Mouse (Mus musculus): Measurements from ENCODE around the gene Psg26. TPM values are rescaled to one million over a fixed set of nuclear protein-coding genes. Genes with fewer than 3 reads are reported as not detected.
"Not testable (repeated sequence)": the region's sequence is repeated elsewhere in the genome, so short reads cannot be mapped to it uniquely, and the experiment has no call there.

The Psg26 gene
- not detected in 2 replicates for polyA plus RNA-seq (2016; fragmentation: Nextera tagmentation; extraction: Ambion mirVana)

GRCm38 (mm10) chr7:18484077-18484476 is at the start of gene Psg26:
Gene Psg26 (minus strand): TSS chr7:18484177.
- no peak for DNase-seq (ENCODE audit: low spot score)
- 78% methylated on average over 1 of the region's 1 CpGs for WGBS
- peaks cover 40% of the 10 kb centered on the region for H3K9me3 ChIP-seq
- no peaks in the 10 kb centered on the region for H3K4me1 ChIP-seq
- H3K27me3 ChIP-seq (replicated peaks; ENCODE audit: low read depth, poor library complexity, severe bottlenecking), result no peaks in the 10 kb centered on the region
- no peak within 1 kb of the TSS for H3K27ac ChIP-seq (replicated peaks)
- H3K4me3 ChIP-seq, result no peak within 1 kb of the TSS
- no peaks in the 10 kb centered on the region for H3K36me3 ChIP-seq (replicated peaks)

DNA sequence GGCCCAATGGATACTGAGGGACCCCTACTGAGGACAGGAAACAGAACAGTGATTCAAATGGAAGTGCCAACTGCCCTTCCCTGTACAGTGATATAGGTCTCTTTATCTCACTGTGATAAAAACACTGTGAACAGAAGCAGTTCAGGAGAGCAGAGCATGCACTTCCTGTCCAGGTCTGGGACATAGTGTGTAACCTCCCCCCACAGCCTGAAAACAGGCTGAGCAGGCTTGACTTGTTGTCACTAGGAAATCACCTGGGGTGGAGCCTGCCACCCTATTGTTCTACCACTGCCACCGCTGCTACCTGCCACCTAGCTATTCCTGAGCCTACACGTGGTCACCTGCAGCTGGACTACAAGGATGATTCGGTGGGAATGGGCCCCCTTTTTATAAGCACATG is 49.4 kb upstream of the Psg26 start:
- no peak overlapping the region for H3K27ac ChIP-seq (replicated peaks)
- no peak for DNase-seq (ENCODE audit: low spot score)
- peaks cover 11% of the 10 kb centered on the region for H3K9me3 ChIP-seq
- H3K4me1 ChIP-seq, result no peaks in the 10 kb centered on the region
- H3K27me3 ChIP-seq (replicated peaks; ENCODE audit: low read depth, poor library complexity, severe bottlenecking), result no peaks in the 10 kb centered on the region
- H3K36me3 ChIP-seq (replicated peaks), result no peaks in the 10 kb centered on the region
- WGBS, result 51% methylated on average over 3 of the region's 3 CpGs
- no peak overlapping the region for H3K4me3 ChIP-seq

GRCm38 (mm10) chr7:18532169-18532568 is 48.2 kb upstream of the Psg26 start, which contains the start of gene Psg25:
Gene Psg25 (minus strand): TSS chr7:18532269.
- no peak within 1 kb of the TSS for H3K4me3 ChIP-seq
- H3K9me3 ChIP-seq, result peaks cover 11% of the 10 kb centered on the region
- 88% methylated on average over 1 of the region's 1 CpGs for WGBS
- H3K4me1 ChIP-seq, result no peaks in the 10 kb centered on the region
- no peaks in the 10 kb centered on the region for H3K27me3 ChIP-seq (replicated peaks; ENCODE audit: low read depth, poor library complexity, severe bottlenecking)
- no peak within 1 kb of the TSS for H3K27ac ChIP-seq (replicated peaks)
- DNase-seq (ENCODE audit: low spot score), result no peak
- no peaks in the 10 kb centered on the region for H3K36me3 ChIP-seq (replicated peaks)

DNA sequence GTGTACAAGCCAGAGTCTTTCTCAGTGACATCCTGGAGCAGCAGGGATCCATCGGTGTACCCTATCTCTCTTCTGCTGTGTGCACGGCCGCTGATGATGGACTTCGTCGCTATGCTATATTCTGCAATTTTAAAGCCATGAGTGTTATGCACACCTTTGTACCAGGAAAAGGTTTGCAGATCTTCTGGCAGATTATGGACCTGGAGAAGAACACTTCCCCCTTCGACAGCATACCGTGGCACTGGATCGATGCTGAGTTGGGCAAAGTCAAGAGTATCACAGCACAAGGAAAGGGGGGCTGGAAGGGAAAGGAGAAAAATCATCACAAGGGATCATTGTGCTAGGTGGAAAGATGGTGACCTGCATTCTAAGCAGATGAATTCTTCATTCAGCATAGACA is 40.7 kb upstream of the Psg26 start:
- H3K9me3 ChIP-seq, result peaks cover 4% of the 10 kb centered on the region; the same call in 1 of the 2 replicates
- no peaks in the 10 kb centered on the region for H3K4me1 ChIP-seq
- H3K36me3 ChIP-seq (replicated peaks), result no peaks in the 10 kb centered on the region
- WGBS, result 96% methylated on average over 8 of the region's 8 CpGs
- no peaks in the 10 kb centered on the region for H3K27me3 ChIP-seq (replicated peaks; ENCODE audit: low read depth, poor library complexity, severe bottlenecking)
- H3K4me3 ChIP-seq, result no peak overlapping the region
- no peak overlapping the region for H3K27ac ChIP-seq (replicated peaks)
- DNase-seq (ENCODE audit: low spot score), result no peak

GRCm38 (mm10) chr7:18512848-18513247 is 28.9 kb upstream of the Psg26 start:
- DNase-seq (ENCODE audit: low spot score); H3K9me3 ChIP-seq; H3K36me3 ChIP-seq (replicated peaks); H3K27me3 ChIP-seq (replicated peaks; ENCODE audit: low read depth, poor library complexity, severe bottlenecking); H3K4me1 ChIP-seq; H3K4me3 ChIP-seq; H3K27ac ChIP-seq (replicated peaks): not testable (repeated sequence)

DNA sequence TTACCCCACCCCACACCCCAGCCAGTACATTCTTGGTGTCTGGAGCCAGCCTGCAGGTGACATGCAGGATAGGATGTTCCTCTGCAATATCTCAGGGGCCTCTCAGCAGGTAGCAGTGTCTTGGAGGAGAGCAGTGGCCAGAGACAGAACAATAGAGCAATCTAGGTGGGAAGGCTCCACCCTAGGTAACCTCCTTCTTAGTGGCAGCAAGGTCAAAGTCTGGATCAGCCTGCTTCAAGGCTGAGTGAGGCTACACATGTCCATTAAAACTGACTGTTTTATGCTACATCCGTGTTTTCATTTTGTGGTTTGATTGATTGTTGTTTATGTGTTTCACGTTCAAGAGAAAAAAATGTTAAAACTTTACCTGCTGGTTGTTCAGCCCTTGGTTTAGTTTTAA is 28.4 kb upstream of the Psg26 start:
- not testable (repeated sequence) for H3K27me3 ChIP-seq (replicated peaks; ENCODE audit: low read depth, poor library complexity, severe bottlenecking); H3K9me3 ChIP-seq
- WGBS, result 63% methylated on average over 2 of the region's 2 CpGs

DNA sequence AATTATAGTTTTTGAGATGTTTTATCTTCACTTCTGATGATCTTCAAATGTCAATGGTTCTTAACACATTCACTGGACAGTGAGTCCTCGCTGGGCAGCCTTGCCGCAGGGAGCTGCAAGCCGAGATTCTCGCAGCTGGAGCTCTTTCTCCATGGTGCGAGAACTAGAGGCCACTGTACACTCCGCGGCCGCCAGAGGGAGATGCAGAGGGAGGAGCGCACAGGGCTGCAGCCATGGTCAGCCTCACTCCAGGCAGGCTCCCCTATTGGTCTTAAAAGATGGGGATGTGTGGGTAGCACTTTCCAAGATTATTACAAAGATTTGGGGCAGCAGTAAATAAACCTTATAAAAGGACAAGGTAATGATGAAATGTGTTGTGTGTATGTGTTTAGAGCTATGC is 27.5 kb upstream of the Psg26 start:
- no peaks in the 10 kb centered on the region for H3K4me1 ChIP-seq
- WGBS, result 16% methylated on average over 9 of the region's 9 CpGs
- H3K9me3 ChIP-seq, result no peaks in the 10 kb centered on the region; the same call in 1 of the 2 replicates
- H3K27ac ChIP-seq (replicated peaks), result no peak overlapping the region
- no peak overlapping the region for H3K4me3 ChIP-seq
- DNase-seq (ENCODE audit: low spot score), result peak; percentile 64
- H3K36me3 ChIP-seq (replicated peaks), result no peaks in the 10 kb centered on the region
- H3K27me3 ChIP-seq (replicated peaks; ENCODE audit: low read depth, poor library complexity, severe bottlenecking), result no peaks in the 10 kb centered on the region

More for the DNA sequence above, 28.4 kb upstream of the Psg26 start:
- H3K4me3 ChIP-seq; H3K36me3 ChIP-seq (replicated peaks); H3K4me1 ChIP-seq; DNase-seq (ENCODE audit: low spot score); H3K27ac ChIP-seq (replicated peaks): not testable (repeated sequence)

DNA sequence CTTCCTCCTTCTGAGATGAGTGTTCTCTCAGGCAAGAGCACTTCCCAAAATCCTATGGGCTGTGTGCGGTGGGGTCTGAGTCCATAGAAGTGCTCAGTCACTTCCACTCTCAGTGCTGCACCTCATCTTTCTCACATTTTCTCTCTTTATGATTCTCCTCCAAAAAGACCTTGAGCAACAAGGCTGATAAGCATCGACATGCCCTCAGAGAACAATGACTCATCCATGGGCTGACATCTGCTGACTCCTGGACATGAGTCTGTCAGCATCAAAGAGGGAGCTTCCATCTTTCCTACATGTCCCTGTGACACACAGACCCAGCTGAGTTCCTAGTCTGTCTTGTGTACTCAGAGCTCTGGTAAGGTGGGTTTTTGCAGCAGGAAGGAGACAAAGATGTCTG is 52.0 kb downstream of the Psg26 start, which contains the start of gene Psg28:
Psg28 (minus strand) TSS at position 101 of the 400 bp plus-strand sequence.
- 78% methylated on average over 2 of the region's 2 CpGs for WGBS
- H3K36me3 ChIP-seq (replicated peaks); H3K27ac ChIP-seq (replicated peaks); H3K4me3 ChIP-seq; H3K4me1 ChIP-seq; DNase-seq (ENCODE audit: low spot score); H3K27me3 ChIP-seq (replicated peaks; ENCODE audit: low read depth, poor library complexity, severe bottlenecking): not testable (repeated sequence)
- H3K9me3 ChIP-seq, result peaks cover 45% of the 10 kb centered on the region

Other genes with a start within 250 kb of the Psg26 start
- gene Mill1, start 238.8 kb downstream of the Psg26 start, polyA plus RNA-seq (2016; fragmentation: Nextera tagmentation; extraction: Ambion mirVana), result not detected in 2 replicates
- gene Psg18, start 129.2 kb downstream of the Psg26 start, polyA plus RNA-seq (2016; fragmentation: Nextera tagmentation; extraction: Ambion mirVana), result not detected in 2 replicates
- not detected in 2 replicates for gene Psg28, start 52.1 kb downstream of the Psg26 start, polyA plus RNA-seq (2016; fragmentation: Nextera tagmentation; extraction: Ambion mirVana)
- gene Psg25, start 48.1 kb upstream of the Psg26 start, polyA plus RNA-seq (2016; fragmentation: Nextera tagmentation; extraction: Ambion mirVana), result not detected in 2 replicates
- not detected in 2 replicates for gene Psg27, start 83.1 kb upstream of the Psg26 start, polyA plus RNA-seq (2016; fragmentation: Nextera tagmentation; extraction: Ambion mirVana)
- not detected in 2 replicates for gene Psg23, start 132.3 kb upstream of the Psg26 start, polyA plus RNA-seq (2016; fragmentation: Nextera tagmentation; extraction: Ambion mirVana)
- not detected in 2 replicates for gene Psg21, start 172.5 kb upstream of the Psg26 start, polyA plus RNA-seq (2016; fragmentation: Nextera tagmentation; extraction: Ambion mirVana)
- not detected in 2 replicates for gene Psg20, start 202.0 kb upstream of the Psg26 start, polyA plus RNA-seq (2016; fragmentation: Nextera tagmentation; extraction: Ambion mirVana)
- gene Psg22, start 233.9 kb upstream of the Psg26 start, polyA plus RNA-seq (2016; fragmentation: Nextera tagmentation; extraction: Ambion mirVana), result not detected in 2 replicates

All from embryonic facial prominence, embryonic 10.5 days (tissue).